Mouse (Mus musculus): ENCODE measurements around the gene Tenm4. TPM values are rescaled to one million over a fixed set of nuclear protein-coding genes. Genes with fewer than 3 reads are reported as not detected.

Gene Tenm4
- polyA plus RNA-seq, 1 experiment from 2014 or later, result 36.3 TPM

- 70% methylated on average over 8 of the region's 8 CpGs for WGBS
- Histone ChIP-seq H3K4me3 (no peak overlapping the region), H3K36me3 (no peaks in the 10 kb centered on the region), H3K27ac (no peak overlapping the region), H3K27me3 (no peaks in the 10 kb centered on the region), H3K4me1 (peaks cover 14% of the 10 kb centered on the region), H3K9me3 (no peaks in the 10 kb centered on the region), H3K9ac (no peak overlapping the region), H3K4me2 (no peak overlapping the region)
- no peak for ATAC-seq (ENCODE audit: insufficient number of reproducible peaks, low FRiP score, low TSS enrichment, low read depth)
These were observed 255.9 kb downstream of the Tenm4 start for GRCm38 (mm10) chr7:96426954-96427353.

DNA sequence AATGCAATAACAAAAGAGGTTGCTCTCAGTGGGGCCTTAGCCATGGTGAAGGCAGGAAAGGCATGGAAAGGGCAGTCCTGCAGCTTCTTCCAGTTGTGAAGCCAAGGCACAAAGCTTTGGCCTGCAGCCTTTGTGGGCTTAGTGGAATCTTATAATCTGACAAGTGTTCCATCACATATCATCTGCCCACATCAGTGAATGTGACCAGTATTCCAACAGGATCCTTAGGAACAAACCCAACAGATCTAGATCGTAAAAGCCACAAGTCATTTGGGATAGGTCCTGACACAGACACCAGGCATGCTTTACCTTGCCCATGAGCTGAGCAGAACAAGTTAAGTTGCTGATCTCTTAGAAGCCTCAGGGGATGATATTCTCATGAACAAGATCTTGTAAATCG is 262.3 kb downstream of the Tenm4 start:
- Histone ChIP-seq H3K27me3 (no peaks in the 10 kb centered on the region), H3K4me1 (no peaks in the 10 kb centered on the region), H3K36me3 (no peaks in the 10 kb centered on the region), H3K4me2 (no peak overlapping the region), H3K9ac (no peak overlapping the region), H3K4me3 (no peak overlapping the region), H3K9me3 (no peaks in the 10 kb centered on the region), H3K27ac (no peak overlapping the region)
- 80% methylated on average over 2 of the region's 2 CpGs for WGBS
- no peak for ATAC-seq (ENCODE audit: insufficient number of reproducible peaks, low FRiP score, low TSS enrichment, low read depth)

DNA sequence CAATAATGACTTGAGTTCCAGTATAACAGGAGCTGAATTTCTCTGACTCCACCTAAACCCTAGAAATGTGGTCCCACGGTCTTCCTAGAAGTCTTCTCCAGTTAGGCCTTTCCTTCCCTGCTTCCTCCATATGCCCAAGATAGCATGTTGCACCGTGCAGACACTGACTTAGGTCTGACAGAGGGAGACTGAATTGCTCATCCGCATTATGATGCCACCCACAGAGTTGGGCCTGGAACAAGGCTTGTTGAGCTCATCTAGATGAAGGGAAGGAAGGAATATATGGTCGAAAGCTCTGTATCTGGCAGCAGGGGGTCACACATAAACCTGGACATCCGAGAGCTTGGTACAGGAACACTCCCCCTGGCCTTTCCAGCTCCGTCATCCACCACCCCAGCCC is 267.3 kb downstream of the Tenm4 start:
- Histone ChIP-seq H3K9ac (no peak overlapping the region), H3K4me1 (no peaks in the 10 kb centered on the region), H3K9me3 (no peaks in the 10 kb centered on the region), H3K4me3 (no peak overlapping the region), H3K27ac (no peak overlapping the region), H3K27me3 (no peaks in the 10 kb centered on the region), H3K4me2 (no peak overlapping the region), H3K36me3 (no peaks in the 10 kb centered on the region)
- ATAC-seq (ENCODE audit: insufficient number of reproducible peaks, low FRiP score, low TSS enrichment, low read depth), result no peak
- 88% methylated on average over 6 of the region's 6 CpGs for WGBS

DNA sequence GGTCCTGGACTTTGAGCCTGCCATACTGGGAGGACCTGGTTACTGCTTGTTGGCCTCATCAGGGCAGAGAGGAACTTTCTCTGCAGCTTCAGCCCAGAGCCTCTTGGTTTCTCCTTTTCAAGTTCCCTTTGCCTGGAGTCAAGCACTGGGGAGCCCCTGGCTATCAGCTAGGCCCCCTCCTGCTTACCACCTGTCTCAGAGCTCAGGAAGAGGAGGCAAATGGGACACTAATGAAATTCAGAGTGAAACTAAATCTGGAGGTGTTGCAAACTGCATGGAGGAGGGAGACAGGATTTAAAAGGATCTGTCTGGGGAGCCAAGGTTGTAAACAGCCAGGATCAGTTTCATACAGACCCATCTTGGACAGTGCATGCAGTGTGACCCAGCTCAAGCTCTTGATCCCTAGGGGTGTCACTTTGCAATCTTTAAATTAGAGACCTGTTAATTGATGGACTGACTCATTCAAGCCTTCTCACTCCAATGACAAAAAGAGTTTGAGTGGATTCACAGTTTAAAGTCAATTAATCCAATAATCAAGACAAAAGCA is 269.2 kb downstream of the Tenm4 start:
- Histone ChIP-seq H3K36me3 (no peaks in the 10 kb centered on the region), H3K9me3 (no peaks in the 10 kb centered on the region), H3K4me1 (no peaks in the 10 kb centered on the region), H3K4me3 (no peak overlapping the region), H3K9ac (no peak overlapping the region), H3K27ac (no peak overlapping the region), H3K4me2 (no peak overlapping the region), H3K27me3 (no peaks in the 10 kb centered on the region)
- no peak for ATAC-seq (ENCODE audit: insufficient number of reproducible peaks, low FRiP score, low TSS enrichment, low read depth)

GRCm38 (mm10) chr7:96445771-96446170 is 274.7 kb downstream of the Tenm4 start:
- no peaks in the 10 kb centered on the region for H3K27me3 ChIP-seq
- no peaks in the 10 kb centered on the region for H3K36me3 ChIP-seq
- H3K4me2 ChIP-seq, result no peak overlapping the region
- no peaks in the 10 kb centered on the region for H3K9me3 ChIP-seq
- H3K4me3 ChIP-seq, result no peak overlapping the region
- H3K27ac ChIP-seq, result no peak overlapping the region
- no peak for ATAC-seq (ENCODE audit: insufficient number of reproducible peaks, low FRiP score, low TSS enrichment, low read depth)
- H3K4me1 ChIP-seq, result no peaks in the 10 kb centered on the region
- WGBS, result 88% methylated on average over 8 of the region's 8 CpGs
- H3K9ac ChIP-seq, result no peak overlapping the region

GRCm38 (mm10) chr7:96447806-96448397 is 276.9 kb downstream of the Tenm4 start:
- ATAC-seq (ENCODE audit: insufficient number of reproducible peaks, low FRiP score, low TSS enrichment, low read depth), result no peak
- Histone ChIP-seq H3K9ac (no peak overlapping the region), H3K36me3 (no peaks in the 10 kb centered on the region), H3K27ac (no peak overlapping the region), H3K9me3 (no peaks in the 10 kb centered on the region), H3K4me2 (no peak overlapping the region), H3K27me3 (no peaks in the 10 kb centered on the region), H3K4me3 (no peak overlapping the region), H3K4me1 (no peaks in the 10 kb centered on the region)
- 72% methylated on average over 12 of the region's 12 CpGs for WGBS

GRCm38 (mm10) chr7:96455957-96456356 is 284.9 kb downstream of the Tenm4 start:
- no peaks in the 10 kb centered on the region for H3K9me3 ChIP-seq
- WGBS, result 78% methylated on average over 2 of the region's 2 CpGs
- H3K4me2 ChIP-seq, result no peak overlapping the region
- H3K9ac ChIP-seq, result no peak overlapping the region
- no peak overlapping the region for H3K27ac ChIP-seq
- H3K4me3 ChIP-seq, result no peak overlapping the region
- no peaks in the 10 kb centered on the region for H3K36me3 ChIP-seq
- no peaks in the 10 kb centered on the region for H3K27me3 ChIP-seq
- ATAC-seq (ENCODE audit: insufficient number of reproducible peaks, low FRiP score, low TSS enrichment, low read depth), result no peak
- H3K4me1 ChIP-seq, result 0 out of 2 replicates have a peak, but pooled peaks cover 3% of the 10 kb centered on the region

GRCm38 (mm10) chr7:96456618-96457017 is 285.6 kb downstream of the Tenm4 start:
- Histone ChIP-seq H3K36me3 (no peaks in the 10 kb centered on the region), H3K27ac (no peak overlapping the region), H3K4me2 (no peak overlapping the region), H3K27me3 (no peaks in the 10 kb centered on the region), H3K4me3 (no peak overlapping the region), H3K9ac (no peak overlapping the region), H3K9me3 (no peaks in the 10 kb centered on the region), H3K4me1 (0 out of 2 replicates have a peak, but pooled peaks cover 3% of the 10 kb centered on the region)
- ATAC-seq (ENCODE audit: insufficient number of reproducible peaks, low FRiP score, low TSS enrichment, low read depth), result no peak
- 52% methylated on average over 2 of the region's 2 CpGs for WGBS

DNA sequence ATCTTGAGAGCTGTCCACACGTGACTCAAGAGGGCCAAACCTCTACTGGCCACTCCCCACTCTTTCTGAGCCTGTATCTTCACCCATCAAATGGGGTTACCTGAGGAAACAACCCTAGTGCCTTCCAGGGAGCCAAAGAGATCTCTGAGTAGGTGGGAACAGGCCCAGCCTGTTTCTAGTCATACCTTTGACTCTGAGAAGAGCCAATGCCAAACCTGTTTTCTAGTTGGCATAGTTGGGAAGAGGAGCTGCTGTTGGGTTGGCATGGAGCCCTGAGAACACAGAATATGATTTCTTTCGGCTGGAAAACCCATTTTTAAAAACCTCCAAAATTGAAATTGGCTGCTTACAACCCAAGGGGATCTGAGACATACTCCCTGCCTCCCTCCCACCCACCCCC is 286.8 kb downstream of the Tenm4 start:
- WGBS, result 57% methylated on average over 2 of the region's 2 CpGs

GRCm38 (mm10) chr7:96458992-96459391 is 287.9 kb downstream of the Tenm4 start:
- H3K36me3 ChIP-seq, result no peaks in the 10 kb centered on the region
- no peaks in the 10 kb centered on the region for H3K9me3 ChIP-seq
- 58% methylated on average over 6 of the region's 6 CpGs for WGBS
- H3K4me2 ChIP-seq, result no peak overlapping the region
- H3K27ac ChIP-seq, result no peak overlapping the region
- H3K4me1 ChIP-seq, result 0 out of 2 replicates have a peak, but pooled peaks cover 3% of the 10 kb centered on the region
- no peak for ATAC-seq (ENCODE audit: insufficient number of reproducible peaks, low FRiP score, low TSS enrichment, low read depth)
- H3K9ac ChIP-seq, result no peak overlapping the region
- H3K4me3 ChIP-seq, result no peak overlapping the region
- H3K27me3 ChIP-seq, result no peaks in the 10 kb centered on the region

More for the DNA sequence above, 286.8 kb downstream of the Tenm4 start:
- H3K27ac ChIP-seq, result no peak overlapping the region
- no peak overlapping the region for H3K4me3 ChIP-seq
- 0 out of 2 replicates have a peak, but pooled peaks cover 3% of the 10 kb centered on the region for H3K4me1 ChIP-seq
- ATAC-seq (ENCODE audit: insufficient number of reproducible peaks, low FRiP score, low TSS enrichment, low read depth), result no peak
- H3K4me2 ChIP-seq, result no peak overlapping the region
- H3K27me3 ChIP-seq, result no peaks in the 10 kb centered on the region
- H3K9me3 ChIP-seq, result no peaks in the 10 kb centered on the region
- H3K36me3 ChIP-seq, result no peaks in the 10 kb centered on the region
- no peak overlapping the region for H3K9ac ChIP-seq

DNA sequence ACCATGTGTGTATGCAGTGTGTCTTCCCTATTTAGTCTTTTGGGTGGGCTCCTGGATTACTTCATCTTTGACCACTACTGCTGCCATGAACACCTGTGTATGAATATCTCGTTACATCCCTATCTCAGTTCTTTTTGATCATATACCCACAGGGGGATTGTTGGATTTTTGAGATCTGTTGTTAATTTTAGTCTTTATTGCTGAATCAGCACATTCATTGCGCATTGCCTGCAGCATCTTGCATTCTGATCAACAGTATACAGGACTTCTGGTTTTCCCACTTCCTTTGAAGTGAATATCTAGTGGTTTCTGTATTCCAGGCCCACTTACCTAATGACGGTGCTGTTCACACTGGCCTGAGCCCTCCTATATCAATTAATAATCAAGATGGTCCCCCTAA is 295.7 kb downstream of the Tenm4 start:
- no peaks in the 10 kb centered on the region for H3K9me3 ChIP-seq
- no peak overlapping the region for H3K27ac ChIP-seq
- H3K36me3 ChIP-seq, result no peaks in the 10 kb centered on the region
- no peaks in the 10 kb centered on the region for H3K4me1 ChIP-seq
- no peak overlapping the region for H3K9ac ChIP-seq
- WGBS, result 67% methylated on average over 3 of the region's 3 CpGs
- H3K4me2 ChIP-seq, result no peak overlapping the region
- H3K27me3 ChIP-seq, result no peaks in the 10 kb centered on the region
- H3K4me3 ChIP-seq, result no peak overlapping the region
- ATAC-seq (ENCODE audit: insufficient number of reproducible peaks, low FRiP score, low TSS enrichment, low read depth), result no peak

DNA sequence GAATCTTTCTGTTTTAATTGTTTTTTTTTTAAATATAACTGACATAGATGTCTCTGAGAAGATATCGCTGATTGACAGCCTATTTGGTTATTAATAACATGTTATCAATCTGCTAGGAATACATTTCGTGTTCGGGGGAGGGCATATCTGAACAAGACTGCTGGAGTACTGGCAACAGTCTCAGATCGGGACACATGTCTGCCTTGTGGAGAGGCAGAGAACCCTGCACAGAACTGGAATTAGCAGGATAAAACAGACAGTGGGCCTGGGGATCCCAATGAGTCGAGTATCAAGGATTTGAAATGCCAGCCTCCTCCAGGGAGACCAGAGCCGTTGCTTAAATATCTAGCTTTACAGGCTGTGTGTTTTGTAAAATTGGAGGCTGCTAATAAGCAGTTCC is 299.8 kb downstream of the Tenm4 start:
- Histone ChIP-seq H3K4me3 (no peak overlapping the region), H3K4me1 (no peaks in the 10 kb centered on the region), H3K9me3 (no peaks in the 10 kb centered on the region), H3K9ac (no peak overlapping the region), H3K36me3 (no peaks in the 10 kb centered on the region), H3K27me3 (no peaks in the 10 kb centered on the region), H3K27ac (no peak overlapping the region), H3K4me2 (no peak overlapping the region)
- 73% methylated on average over 6 of the region's 6 CpGs for WGBS
- no peak for ATAC-seq (ENCODE audit: insufficient number of reproducible peaks, low FRiP score, low TSS enrichment, low read depth)
